Comparison of ENCODE assay signal across 11 mouse cellular contexts in genomic region chr15:103011928-103012486, GRCm38 (mm10). TPM values are rescaled to one million over a fixed set of nuclear protein-coding genes. Genes with fewer than 3 reads are reported as not detected.
A peak's percentile ranks its signal among the peaks of the same experiment; 100 is the strongest.
DNase-seq lines count a peak whose midpoint lies in the region; ATAC-seq and TF ChIP-seq lines count a peak whose summit lies in the region.
"Had no signal": no experiment of that assay in that cellular context is flagged by ENCODE, and none has a peak within 500 bp of the region (broad histone marks: within the 10 kb centered on the region; RNA-seq: fewer than 3 reads in every experiment).

No protein-coding gene starts in this region.

- H3K4me2 ChIP-seq in kidney, postnatal 0 days (ENCODE audit: low read length): peak overlapping the region; percentile 37
- H3K4me2 ChIP-seq in hindbrain, embryonic 16.5 days (ENCODE audit: low read length): peak overlapping the region; percentile 35

- 30% methylated on average over 26 of the region's 26 CpGs for whole genome bisulfite sequencing in kidney, postnatal 0 days
- WGBS in hindbrain, embryonic 16.5 days: 11% methylated on average over 25 of the region's 26 CpGs
- 15% methylated on average over 26 of the region's 26 CpGs for WGBS in small intestine, adult 2 months
- WGBS in thymus, adult 2 months: 19% methylated on average over 26 of the region's 26 CpGs

- TF ChIP-seq CTCF in kidney, postnatal 0 days (IDR thresholded peaks at IDR 0.05; ENCODE audit: low read depth): no peak
- no peak for TF ChIP-seq CTCF in small intestine, adult 2 months (IDR thresholded peaks at IDR 0.05; ENCODE audit: extremely low read depth, insufficient read length, insufficient replicate concordance, low read depth, low read length)
- no peak for TF ChIP-seq CTCF in thymus, adult 2 months (IDR thresholded peaks at IDR 0.05; ENCODE audit: borderline replicate concordance, control insufficient read depth, extremely low read depth, insufficient read depth, low read length, poor library complexity)

- no peak for ATAC-seq in kidney, postnatal 0 days (replicated peaks; ENCODE audit: low FRiP score, low read depth)
- ATAC-seq in hindbrain, embryonic 16.5 days: no peak

- 0 out of 2 replicates have a peak overlapping the region, but pooled peaks have one; percentile 10 for H3K4me3 ChIP-seq in kidney, postnatal 0 days (replicated peaks; ENCODE audit: low read depth, low read length)
- H3K4me3 ChIP-seq in hindbrain, embryonic 16.5 days (ENCODE audit: low read length): 0 out of 2 replicates have a peak overlapping the region, but pooled peaks have one; percentile 17
- peak overlapping the region; percentile 40 for H3K4me3 ChIP-seq in small intestine, adult 2 months (ENCODE audit: low read depth, low read length)
- no peak overlapping the region for H3K4me3 ChIP-seq in thymus, adult 2 months (ENCODE audit: control insufficient read depth, insufficient read depth, low read length)

- peak overlapping the region; percentile 69 for H3K27ac ChIP-seq in kidney, postnatal 0 days
- H3K27ac ChIP-seq in hindbrain, embryonic 16.5 days (ENCODE audit: low read depth, low read length): no peak overlapping the region
- H3K27ac ChIP-seq in small intestine, adult 2 months (ENCODE audit: insufficient read depth, low read depth, low read length): peak overlapping the region; percentile 16; the same call in 1 of the 2 replicates
- no peak overlapping the region for H3K27ac ChIP-seq in thymus, adult 2 months (ENCODE audit: control insufficient read depth, insufficient read depth, low read length)
- H3K27ac ChIP-seq: liver, embryonic 14.5 days had no signal

- peak; percentile 76 to 92 for DNase-seq in adrenal gland, adult (ENCODE audit: inconsistent age in 2 of 2, low spot score in 1 of 2)
- no peak for DNase-seq in adrenal gland, postnatal 4 days (ENCODE audit: low spot score in 2 of 2)
- DNase-seq in kidney, postnatal 0 days (ENCODE audit: low spot score): no peak
- no peak for DNase-seq in kidney, adult 11 months
- DNase-seq in thymus, adult 2 months: no peak
- DNase-seq in retina, embryonic 14.5 days (ENCODE audit: low spot score): no peak
- DNase-seq: cerebellum, postnatal 25 days; spleen, adult 18-20 months had no signal

- H3K36me3 ChIP-seq in kidney, postnatal 0 days (ENCODE audit: insufficient read depth, low read length): 0 out of 2 replicates have a peak, but pooled peaks cover 2% of the 10 kb centered on the region
- H3K36me3 ChIP-seq in hindbrain, embryonic 16.5 days (ENCODE audit: control insufficient read depth, insufficient read depth, low read length): no peaks in the 10 kb centered on the region
- H3K36me3 ChIP-seq in small intestine, adult 2 months (ENCODE audit: control insufficient read depth, insufficient read depth, low read length): no peaks in the 10 kb centered on the region
- no peaks in the 10 kb centered on the region for H3K36me3 ChIP-seq in thymus, adult 2 months (ENCODE audit: control insufficient read depth, insufficient read depth, low read length)

- TF ChIP-seq POLR2A in small intestine, adult 2 months (IDR thresholded peaks at IDR 0.05; ENCODE audit: low read depth, low read length): no peak
- no peak for TF ChIP-seq POLR2A in thymus, adult 2 months (IDR thresholded peaks at IDR 0.05; ENCODE audit: control insufficient read depth, extremely low read depth, insufficient read depth, low read length, poor library complexity)

- no peaks in the 10 kb centered on the region for H3K9me3 ChIP-seq in kidney, postnatal 0 days (replicated peaks; ENCODE audit: low read length)
- no peaks in the 10 kb centered on the region for H3K9me3 ChIP-seq in hindbrain, embryonic 16.5 days (ENCODE audit: control insufficient read depth, low read length)

- peaks cover 5% of the 10 kb centered on the region; the same call in 1 of the 2 replicates for H3K27me3 ChIP-seq in kidney, postnatal 0 days (ENCODE audit: insufficient read depth, low read length)
- peaks cover 65% of the 10 kb centered on the region for H3K27me3 ChIP-seq in hindbrain, embryonic 16.5 days (replicated peaks; ENCODE audit: control insufficient read depth, insufficient read depth, low read length)
- peaks cover 66% of the 10 kb centered on the region for H3K27me3 ChIP-seq in small intestine, adult 2 months (ENCODE audit: control insufficient read depth, insufficient read depth, low read length)
- peaks cover 40% of the 10 kb centered on the region for H3K27me3 ChIP-seq in thymus, adult 2 months (ENCODE audit: control insufficient read depth, insufficient read depth, low read length)

- H3K9ac ChIP-seq in kidney, postnatal 0 days (ENCODE audit: low read depth, low read length): peak overlapping the region; percentile 48; the same call in 1 of the 2 replicates
- H3K9ac ChIP-seq in hindbrain, embryonic 16.5 days (ENCODE audit: low read depth, low read length): peak overlapping the region; percentile 23; the same call in 1 of the 2 replicates
- H3K9ac ChIP-seq: liver, embryonic 14.5 days had no signal

- peaks cover 35% of the 10 kb centered on the region for H3K4me1 ChIP-seq in kidney, postnatal 0 days (replicated peaks; ENCODE audit: insufficient read depth, low read length)
- H3K4me1 ChIP-seq in hindbrain, embryonic 16.5 days (ENCODE audit: control insufficient read depth, insufficient read depth, low read depth, low read length): peaks cover 3% of the 10 kb centered on the region
- peaks cover 2% of the 10 kb centered on the region for H3K4me1 ChIP-seq in small intestine, adult 2 months (ENCODE audit: control insufficient read depth, insufficient read depth, insufficient read length, low read length)
- no peaks in the 10 kb centered on the region for H3K4me1 ChIP-seq in thymus, adult 2 months (replicated peaks; ENCODE audit: control insufficient read depth, insufficient read depth, low read length)

RNA-seq across cellular contexts. Expression of gene Hoxc4, which starts 6.7 kb away (rescaled TPM):
- total RNA-seq in adrenal gland, postnatal 4 days (2021): 10 to 100 TPM; 11.3 to 13.4 TPM
- polyA plus RNA-seq in kidney, postnatal 0 days (2015; fragmentation: Nextera tagmentation; extraction: Ambion mirVana): 5.9 and 7.0 TPM in 2 replicates
- 57.7 and 61.2 TPM in 2 replicates for polyA plus RNA-seq in hindbrain, embryonic 16.5 days (2015; fragmentation: Nextera tagmentation; extraction: Ambion mirVana)
- polyA plus RNA-seq in small intestine, adult 2 months (2012; rRNA removed): 0.38 and 2.1 TPM in 2 replicates
- polyA plus RNA-seq in thymus, adult 2 months (2012; rRNA removed): 0.19 and 0.22 TPM in 2 replicates

RNA-seq across cellular contexts. Expression of gene Hoxc6, which starts 13.9 kb away (rescaled TPM):
- total RNA-seq in adrenal gland, postnatal 4 days (2021): 10 to 100 TPM; 40.3 to 41.5 TPM
- polyA plus RNA-seq in kidney, postnatal 0 days (2015; fragmentation: Nextera tagmentation; extraction: Ambion mirVana): 7.8 and 9.3 TPM in 2 replicates
- 4.0 and 9.0 TPM in 2 replicates for polyA plus RNA-seq in hindbrain, embryonic 16.5 days (2015; fragmentation: Nextera tagmentation; extraction: Ambion mirVana)
- polyA plus RNA-seq in small intestine, adult 2 months (2012; rRNA removed): 0.05 and 5.0 TPM in 2 replicates
- 0.23 and 0.43 TPM in 2 replicates for polyA plus RNA-seq in thymus, adult 2 months (2012; rRNA removed)

RNA-seq across cellular contexts. Expression of gene Hoxc8, which starts 21.6 kb away (rescaled TPM):
- total RNA-seq in adrenal gland, postnatal 4 days (2021): 10 to 100 TPM; 22.2 to 22.7 TPM
- 5.8 TPM in 2 replicates for polyA plus RNA-seq in kidney, postnatal 0 days (2015; fragmentation: Nextera tagmentation; extraction: Ambion mirVana)
- polyA plus RNA-seq in hindbrain, embryonic 16.5 days (2015; fragmentation: Nextera tagmentation; extraction: Ambion mirVana): 3.2 and 9.9 TPM in 2 replicates
- 1.8 TPM in 1 of 2 replicates, not detected in the other for polyA plus RNA-seq in small intestine, adult 2 months (2012; rRNA removed)
- polyA plus RNA-seq in thymus, adult 2 months (2012; rRNA removed): 0.07 and 0.08 TPM in 2 replicates

RNA-seq across cellular contexts. Expression of gene Hoxc9, which starts 35.8 kb away (rescaled TPM):
- 1 to 10 TPM; 3.0 to 4.8 TPM for total RNA-seq in adrenal gland, postnatal 4 days (2021)
- 11.0 and 12.4 TPM in 2 replicates for polyA plus RNA-seq in kidney, postnatal 0 days (2015; fragmentation: Nextera tagmentation; extraction: Ambion mirVana)
- polyA plus RNA-seq in hindbrain, embryonic 16.5 days (2015; fragmentation: Nextera tagmentation; extraction: Ambion mirVana): 0.16 and 0.31 TPM in 2 replicates
- 0.22 TPM in 1 of 2 replicates, not detected in the other for polyA plus RNA-seq in small intestine, adult 2 months (2012; rRNA removed)
- polyA plus RNA-seq in thymus, adult 2 months (2012; rRNA removed): 0.05 and 0.14 TPM in 2 replicates

RNA-seq across cellular contexts. Expression of gene Hoxc5, which starts 44.8 kb away (rescaled TPM):
- total RNA-seq in adrenal gland, postnatal 4 days (2021): 1 to 10 TPM; 7.9 to 8.0 TPM
- polyA plus RNA-seq in kidney, postnatal 0 days (2015; fragmentation: Nextera tagmentation; extraction: Ambion mirVana): 2.7 and 3.9 TPM in 2 replicates
- 19.1 and 20.4 TPM in 2 replicates for polyA plus RNA-seq in hindbrain, embryonic 16.5 days (2015; fragmentation: Nextera tagmentation; extraction: Ambion mirVana)
- 0.28 and 1.7 TPM in 2 replicates for polyA plus RNA-seq in small intestine, adult 2 months (2012; rRNA removed)
- polyA plus RNA-seq in thymus, adult 2 months (2012; rRNA removed): 0.15 and 0.32 TPM in 2 replicates

Comparison
In these comparisons a context has a peak if more than half of its experiments do, and no peak if none do; other contexts are left out.
1. DNase-seq: peak in adrenal gland, adult (2 of 2); none in adrenal gland, postnatal 4 days (0 of 2), kidney, postnatal 0 days (single experiment), kidney, adult 11 months (single experiment), thymus, adult 2 months (single experiment) and retina, embryonic 14.5 days (single experiment).
2. H3K27ac ChIP-seq: peak in kidney, postnatal 0 days (single experiment) and small intestine, adult 2 months (single experiment); none in hindbrain, embryonic 16.5 days (single experiment) and thymus, adult 2 months (single experiment).